Mouse (Mus musculus): Measurements from ENCODE around the gene Hoxd13. TPM values are rescaled to one million over a fixed set of nuclear protein-coding genes. Genes with fewer than 3 reads are reported as not detected.

Hoxd13 gene
- polyA plus RNA-seq, 1 experiment from 2014 or later, result not detected

DNA sequence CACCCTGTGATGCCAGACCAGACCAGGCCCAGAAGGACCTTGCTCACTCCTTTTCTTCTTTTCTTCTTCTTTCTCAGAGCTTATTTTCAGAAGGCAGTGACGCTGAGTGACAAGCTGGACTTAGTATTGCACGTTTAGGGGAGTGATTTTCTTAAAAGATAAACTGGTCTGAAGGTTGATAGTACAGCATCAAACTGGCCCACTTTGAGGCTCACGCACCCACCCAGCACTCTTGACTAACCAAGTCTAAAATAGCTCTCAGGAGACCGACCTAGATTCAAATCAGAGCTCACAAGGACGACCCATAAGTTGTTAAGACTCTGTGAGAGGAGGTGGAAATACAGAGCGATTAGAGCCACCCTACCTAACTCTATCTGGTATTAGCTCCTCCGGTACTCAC, 1.7 kb upstream of the Hoxd13 start:
- Histone ChIP-seq H3K4me3 (replicated peaks) (no peak overlapping the region), H3K4me2 (replicated peaks) (no peak overlapping the region), H3K27me3 (peaks cover 94% of the 10 kb centered on the region), H3K9me3 (replicated peaks) (no peaks in the 10 kb centered on the region), H3K36me3 (no peaks in the 10 kb centered on the region), H3K27ac (replicated peaks) (no peak overlapping the region), H3K4me1 (peaks cover 17% of the 10 kb centered on the region), H3K9ac (no peak overlapping the region)
- no peak for ATAC-seq (ENCODE audit: insufficient number of reproducible peaks, low FRiP score, low TSS enrichment, low read depth)
- 2% methylated on average over 7 of the region's 7 CpGs for WGBS

GRCm38 (mm10) chr2:74667191-74667841, 794 bp upstream of the Hoxd13 start:
- 2% methylated on average over 36 of the region's 36 CpGs for WGBS
- no peak for ATAC-seq (ENCODE audit: insufficient number of reproducible peaks, low FRiP score, low TSS enrichment, low read depth)
- Histone ChIP-seq H3K4me3 (replicated peaks) (peak overlapping the region; percentile 38), H3K27ac (replicated peaks) (no peak overlapping the region), H3K9ac (no peak overlapping the region), H3K36me3 (no peaks in the 10 kb centered on the region), H3K27me3 (peaks cover 94% of the 10 kb centered on the region), H3K9me3 (replicated peaks) (no peaks in the 10 kb centered on the region), H3K4me2 (replicated peaks) (peak overlapping the region; percentile 61; the same call in 1 of the 2 replicates), H3K4me1 (peaks cover 13% of the 10 kb centered on the region)

GRCm38 (mm10) chr2:74668370-74669229, 490 bp downstream of the Hoxd13 start:
- H3K9me3 ChIP-seq (replicated peaks), result no peaks in the 10 kb centered on the region
- peaks cover 94% of the 10 kb centered on the region for H3K27me3 ChIP-seq
- no peak for ATAC-seq (ENCODE audit: insufficient number of reproducible peaks, low FRiP score, low TSS enrichment, low read depth)
- H3K36me3 ChIP-seq, result no peaks in the 10 kb centered on the region
- H3K4me2 ChIP-seq (replicated peaks), result peak overlapping the region; percentile 61
- no peak overlapping the region for H3K9ac ChIP-seq
- WGBS, result under 1% methylated on average over 60 of the region's 74 CpGs
- H3K4me1 ChIP-seq, result peaks cover 19% of the 10 kb centered on the region
- H3K27ac ChIP-seq (replicated peaks), result no peak overlapping the region
- H3K4me3 ChIP-seq (replicated peaks), result peak overlapping the region; percentile 38

DNA sequence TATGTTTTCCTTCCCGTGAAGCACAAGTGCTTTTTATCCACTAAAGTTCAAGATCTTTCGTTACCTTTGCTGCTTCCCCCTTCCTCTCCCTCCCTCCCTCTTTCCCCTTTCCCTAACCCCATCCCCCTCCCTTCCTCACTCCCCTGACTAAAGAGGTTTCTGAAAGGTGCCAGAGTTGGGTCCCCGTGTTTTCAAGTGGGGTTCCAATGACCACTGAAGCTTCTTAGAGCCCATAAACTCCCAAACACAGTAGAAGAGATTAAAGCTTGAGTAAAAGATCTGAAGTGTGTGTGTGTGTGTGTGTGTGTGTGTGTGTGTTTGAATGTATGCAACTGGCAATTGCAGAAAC, 1.1 kb downstream of the Hoxd13 start:
- Histone ChIP-seq H3K27ac (replicated peaks) (no peak overlapping the region), H3K4me1 (peaks cover 19% of the 10 kb centered on the region), H3K27me3 (peaks cover 94% of the 10 kb centered on the region), H3K4me3 (replicated peaks) (no peak overlapping the region), H3K36me3 (no peaks in the 10 kb centered on the region), H3K9ac (no peak overlapping the region), H3K4me2 (replicated peaks) (no peak overlapping the region), H3K9me3 (replicated peaks) (no peaks in the 10 kb centered on the region)
- 1% methylated on average over 3 of the region's 3 CpGs for WGBS
- no peak for ATAC-seq (ENCODE audit: insufficient number of reproducible peaks, low FRiP score, low TSS enrichment, low read depth)

GRCm38 (mm10) chr2:74669650-74670235, 1.6 kb downstream of the Hoxd13 start:
- H3K36me3 ChIP-seq, result no peaks in the 10 kb centered on the region
- WGBS, result 2% methylated on average over 14 of the region's 14 CpGs
- no peak overlapping the region for H3K4me3 ChIP-seq (replicated peaks)
- H3K9ac ChIP-seq, result no peak overlapping the region
- H3K4me2 ChIP-seq (replicated peaks), result no peak overlapping the region
- no peak for ATAC-seq (ENCODE audit: insufficient number of reproducible peaks, low FRiP score, low TSS enrichment, low read depth)
- H3K27ac ChIP-seq (replicated peaks), result no peak overlapping the region
- H3K27me3 ChIP-seq, result peaks cover 94% of the 10 kb centered on the region
- H3K9me3 ChIP-seq (replicated peaks), result no peaks in the 10 kb centered on the region
- H3K4me1 ChIP-seq, result peaks cover 19% of the 10 kb centered on the region

DNA sequence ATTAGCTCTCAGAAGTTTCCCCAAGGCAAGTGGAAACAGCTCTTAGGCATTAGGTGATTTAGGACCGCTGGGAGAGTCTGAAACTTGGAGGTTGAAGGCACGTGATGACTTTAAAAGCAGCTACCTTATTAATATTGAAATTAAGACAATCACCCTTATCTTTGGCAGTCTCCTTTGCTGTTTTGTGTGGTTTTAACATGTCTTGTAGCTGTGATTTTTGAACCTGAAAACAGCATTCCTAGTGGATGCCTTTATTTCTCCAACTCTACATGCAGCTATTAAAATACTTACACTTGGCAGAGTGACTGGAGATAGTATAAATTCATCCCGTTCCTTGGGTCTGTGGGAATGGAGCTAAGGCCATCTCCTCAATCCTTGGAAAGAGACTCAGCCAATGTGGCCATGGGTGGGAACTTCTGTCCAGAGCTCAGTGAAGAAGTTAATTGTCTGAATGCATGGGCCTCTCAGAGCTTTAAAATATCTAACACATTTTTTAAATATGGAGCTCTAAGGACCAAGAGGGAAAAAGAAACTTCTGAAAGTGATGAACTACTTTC, 2.6 kb downstream of the Hoxd13 start:
- Histone ChIP-seq H3K4me2 (replicated peaks) (no peak overlapping the region), H3K9me3 (replicated peaks) (no peaks in the 10 kb centered on the region), H3K27ac (replicated peaks) (no peak overlapping the region), H3K36me3 (no peaks in the 10 kb centered on the region), H3K9ac (no peak overlapping the region), H3K4me1 (peaks cover 19% of the 10 kb centered on the region), H3K27me3 (peaks cover 95% of the 10 kb centered on the region), H3K4me3 (replicated peaks) (no peak overlapping the region)
- 3% methylated on average over 3 of the region's 3 CpGs for WGBS
- no peak for ATAC-seq (ENCODE audit: insufficient number of reproducible peaks, low FRiP score, low TSS enrichment, low read depth)

DNA sequence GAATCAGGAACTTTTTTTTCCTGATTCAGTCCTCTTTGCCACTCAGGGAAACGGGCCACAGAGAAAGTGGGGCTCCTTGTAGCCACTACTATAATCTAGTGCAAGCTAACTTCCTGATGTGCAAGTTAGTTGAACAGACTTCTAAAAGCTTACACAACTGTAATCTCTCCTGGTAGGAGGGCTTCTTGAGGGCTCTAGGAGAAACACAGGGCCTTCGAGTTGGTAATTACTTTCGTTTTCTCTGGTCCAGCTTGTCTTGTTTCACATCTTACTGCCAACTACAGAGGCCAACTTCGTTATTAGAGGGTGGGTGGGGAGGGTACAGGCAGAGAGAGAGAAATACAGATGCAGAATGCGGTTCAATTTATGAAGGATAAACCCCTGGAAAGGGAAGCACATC, 3.7 kb downstream of the Hoxd13 start:
- 14% methylated on average over 5 of the region's 5 CpGs for WGBS
- no peaks in the 10 kb centered on the region for H3K9me3 ChIP-seq (replicated peaks)
- H3K4me2 ChIP-seq (replicated peaks), result no peak overlapping the region
- H3K27me3 ChIP-seq, result peaks cover 98% of the 10 kb centered on the region
- H3K9ac ChIP-seq, result no peak overlapping the region
- H3K36me3 ChIP-seq, result no peaks in the 10 kb centered on the region
- no peak overlapping the region for H3K4me3 ChIP-seq (replicated peaks)
- H3K4me1 ChIP-seq, result peaks cover 19% of the 10 kb centered on the region
- no peak overlapping the region for H3K27ac ChIP-seq (replicated peaks)
- no peak for ATAC-seq (ENCODE audit: insufficient number of reproducible peaks, low FRiP score, low TSS enrichment, low read depth)

DNA sequence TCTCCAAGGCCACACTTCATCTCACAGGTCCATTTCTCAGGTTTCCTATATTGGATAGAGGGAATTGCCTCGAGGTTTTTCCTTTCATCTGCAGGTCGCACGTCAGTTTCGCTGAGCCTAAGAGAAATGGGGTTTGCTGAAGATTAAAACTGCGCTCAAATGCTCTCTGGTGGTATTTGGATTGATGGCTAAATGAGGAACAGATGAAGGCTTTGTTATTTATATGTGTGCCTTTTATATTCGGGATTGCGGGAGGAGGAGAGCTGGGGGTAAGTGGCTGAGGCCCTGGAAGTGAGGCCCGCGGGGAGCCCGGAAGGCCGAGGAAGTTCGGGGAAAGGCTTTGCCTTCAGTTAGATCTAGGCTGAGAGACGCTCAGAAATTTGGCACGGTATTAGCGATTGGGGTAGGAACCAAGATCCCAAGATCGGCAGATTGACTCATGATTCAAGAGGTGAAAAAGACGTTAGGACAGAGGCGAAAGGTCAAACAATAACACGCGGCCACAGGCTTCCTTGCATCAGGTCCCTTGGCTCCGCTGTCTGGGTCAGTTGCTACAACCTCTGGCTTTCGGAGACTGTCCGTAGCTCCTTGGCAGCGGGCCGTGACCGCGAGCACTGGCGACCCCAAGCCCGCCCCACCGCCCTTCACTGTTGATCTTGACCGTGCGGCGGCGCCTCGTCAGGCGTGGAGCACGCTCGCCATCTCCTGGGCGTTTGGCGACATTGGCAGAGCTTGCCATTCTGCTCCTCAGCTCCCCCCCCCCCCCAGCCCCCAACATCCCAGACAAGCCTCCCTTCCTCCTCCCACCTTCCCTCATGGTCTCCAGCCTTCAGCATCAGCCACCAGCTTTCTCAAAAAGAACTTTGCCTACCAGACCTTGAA, 4.6 kb downstream of the Hoxd13 start:
- no peak overlapping the region for H3K27ac ChIP-seq (replicated peaks)
- 5% methylated on average over 40 of the region's 40 CpGs for WGBS
- H3K4me2 ChIP-seq (replicated peaks), result peak overlapping the region; percentile 54
- no peaks in the 10 kb centered on the region for H3K36me3 ChIP-seq
- no peak for ATAC-seq (ENCODE audit: insufficient number of reproducible peaks, low FRiP score, low TSS enrichment, low read depth)
- peaks cover 17% of the 10 kb centered on the region for H3K4me1 ChIP-seq
- no peak overlapping the region for H3K9ac ChIP-seq
- H3K9me3 ChIP-seq (replicated peaks), result no peaks in the 10 kb centered on the region
- peaks cover 98% of the 10 kb centered on the region for H3K27me3 ChIP-seq
- peak overlapping the region; percentile 29 for H3K4me3 ChIP-seq (replicated peaks)

- H3K27me3 ChIP-seq, result peaks cover 98% of the 10 kb centered on the region
- WGBS, result 2% methylated on average over 24 of the region's 24 CpGs
- H3K4me2 ChIP-seq (replicated peaks), result no peak overlapping the region
- no peaks in the 10 kb centered on the region for H3K36me3 ChIP-seq
- peaks cover 6% of the 10 kb centered on the region for H3K4me1 ChIP-seq
- H3K4me3 ChIP-seq (replicated peaks), result no peak overlapping the region
- H3K9me3 ChIP-seq (replicated peaks), result no peaks in the 10 kb centered on the region
- H3K27ac ChIP-seq (replicated peaks), result no peak overlapping the region
- no peak for ATAC-seq (ENCODE audit: insufficient number of reproducible peaks, low FRiP score, low TSS enrichment, low read depth)
- no peak overlapping the region for H3K9ac ChIP-seq
Observed at GRCm38 (mm10) chr2:74673835-74674425, 5.8 kb downstream of the Hoxd13 start.

DNA sequence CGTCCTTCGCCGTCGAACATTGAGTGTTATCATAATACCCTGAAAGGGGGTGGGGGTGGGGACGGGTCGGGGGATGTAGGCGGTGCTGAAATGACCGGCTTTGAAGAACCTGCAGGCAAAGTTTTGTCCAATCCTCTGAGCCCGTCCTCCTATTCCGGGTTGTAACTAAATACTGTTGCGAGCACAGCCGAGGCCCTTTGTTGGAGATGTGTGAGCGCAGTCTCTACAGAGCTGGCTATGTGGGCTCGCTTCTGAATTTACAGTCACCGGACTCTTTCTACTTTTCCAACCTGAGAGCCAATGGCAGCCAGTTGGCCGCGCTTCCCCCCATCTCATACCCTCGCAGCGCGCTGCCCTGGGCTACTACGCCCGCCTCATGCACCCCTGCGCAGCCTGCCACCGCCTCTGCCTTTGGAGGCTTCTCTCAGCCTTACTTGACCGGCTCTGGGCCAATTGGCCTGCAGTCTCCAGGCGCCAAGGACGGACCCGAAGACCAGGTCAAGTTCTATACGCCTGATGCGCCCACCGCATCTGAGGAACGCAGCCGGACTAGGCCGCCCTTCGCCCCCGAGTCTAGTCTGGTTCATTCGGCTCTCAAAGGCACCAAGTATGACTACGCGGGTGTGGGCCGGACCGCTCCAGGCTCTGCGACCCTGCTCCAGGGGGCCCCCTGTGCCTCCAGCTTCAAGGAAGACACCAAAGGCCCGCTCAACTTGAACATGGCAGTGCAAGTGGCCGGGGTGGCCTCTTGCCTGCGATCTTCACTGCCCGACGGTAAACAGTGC, 7.0 kb downstream of the Hoxd13 start, which contains the start of gene Hoxd12:
Hoxd12 (plus strand) TSS at position 133 of the 785 bp plus-strand sequence.
- ATAC-seq (ENCODE audit: insufficient number of reproducible peaks, low FRiP score, low TSS enrichment, low read depth), result no peak; the same call in 1 of the 2 replicates
- Histone ChIP-seq H3K9ac (no peak within 1 kb of the TSS), H3K27ac (replicated peaks) (no peak within 1 kb of the TSS), H3K36me3 (no peaks in the 10 kb centered on the region), H3K4me3 (replicated peaks) (no peak within 1 kb of the TSS), H3K9me3 (replicated peaks) (no peaks in the 10 kb centered on the region), H3K4me2 (replicated peaks) (no peak within 1 kb of the TSS), H3K27me3 (peaks cover 98% of the 10 kb centered on the region), H3K4me1 (peaks cover 6% of the 10 kb centered on the region)
- 2% methylated on average over 47 of the region's 47 CpGs for WGBS
